ENCODE assay signal across 9 mouse cellular contexts in genomic region chr1:171388376-171389102, GRCm38 (mm10). TPM values are rescaled to one million over a fixed set of nuclear protein-coding genes. Genes with fewer than 3 reads are reported as not detected.
A peak's percentile ranks its signal among the peaks of the same experiment; 100 is the strongest.
DNase-seq lines count a peak whose midpoint lies in the region; ATAC-seq and TF ChIP-seq lines count a peak whose summit lies in the region.
"Had no signal": no experiment of that assay in that cellular context is flagged by ENCODE, and none has a peak within 500 bp of the region (broad histone marks: within the 10 kb centered on the region; RNA-seq: fewer than 3 reads in every experiment).

Gene Arhgap30 (plus strand): TSS chr1:171388954.

- no peaks in the 10 kb centered on the region for H3K9me3 ChIP-seq in liver, embryonic 14.5 days (ENCODE audit: control insufficient read depth, low read length)
- H3K9me3 ChIP-seq in forebrain, postnatal 0 days (ENCODE audit: low read length), result no peaks in the 10 kb centered on the region
- H3K9me3 ChIP-seq: neural tube, embryonic 13.5 days had no signal

- H3K27ac ChIP-seq in liver, embryonic 14.5 days, result no peak within 1 kb of the TSS
- no peak within 1 kb of the TSS for H3K27ac ChIP-seq in forebrain, postnatal 0 days (ENCODE audit: low read depth, low read length)
- H3K27ac ChIP-seq: neural tube, embryonic 13.5 days had no signal

- H3K9ac ChIP-seq in liver, embryonic 14.5 days (replicated peaks), result 0 out of 2 replicates have a peak within 1 kb of the TSS, but pooled peaks have one; percentile 4
- no peak within 1 kb of the TSS for H3K9ac ChIP-seq in forebrain, postnatal 0 days
- H3K9ac ChIP-seq: neural tube, embryonic 13.5 days had no signal

- peak; percentile 50 to 63 for DNase-seq in adrenal gland, adult (ENCODE audit: inconsistent age in 2 of 2, low spot score in 1 of 2)
- DNase-seq in adrenal gland, postnatal 10 days, result no peak
- DNase-seq in right cerebral cortex, postnatal 25 days, result peak; percentile 14
- no peak for DNase-seq in right cerebral cortex, postnatal 36 days (ENCODE audit: low spot score in 2 of 2)
- DNase-seq in liver, embryonic 14.5 days (ENCODE audit: low read depth in 3 of 3, low spot score in 3 of 3), result peak; percentile 28 to 53 (median 39)
- peak; percentile 80 to 89 for DNase-seq in spleen, adult 18-20 months
- DNase-seq in MN1 (ENCODE audit: low spot score), result no peak
- DNase-seq in forebrain, postnatal 0 days, result no peak

- peak within 1 kb of the TSS; percentile 32 to 52 for H3K4me3 ChIP-seq in liver, embryonic 14.5 days (ENCODE audit: insufficient read depth in 1 of 2, low read depth in 2 of 2, low read length in 2 of 2)
- no peak within 1 kb of the TSS for H3K4me3 ChIP-seq in forebrain, postnatal 0 days (ENCODE audit: low read depth, low read length)
- H3K4me3 ChIP-seq: neural tube, embryonic 13.5 days had no signal

- H3K36me3 ChIP-seq in liver, embryonic 14.5 days (replicated peaks; ENCODE audit: control insufficient read depth, insufficient read depth, low read depth), result no peaks in the 10 kb centered on the region
- no peaks in the 10 kb centered on the region for H3K36me3 ChIP-seq in forebrain, postnatal 0 days (ENCODE audit: insufficient read depth)
- H3K36me3 ChIP-seq: neural tube, embryonic 13.5 days had no signal

- peak; percentile 67 for ATAC-seq in liver, embryonic 14.5 days (ENCODE audit: insufficient read depth)
- ATAC-seq in forebrain, postnatal 0 days, result no peak

- peaks cover 0 to 7% of the 10 kb centered on the region in 2 experiments; a peak in 1 of 4 replicates for H3K4me1 ChIP-seq in liver, embryonic 14.5 days (replicated peaks; ENCODE audit: control insufficient read depth in 2 of 2, insufficient read depth in 2 of 2, low read length in 1 of 2)
- no peaks in the 10 kb centered on the region for H3K4me1 ChIP-seq in forebrain, postnatal 0 days (ENCODE audit: insufficient read depth)
- H3K4me1 ChIP-seq: neural tube, embryonic 13.5 days had no signal

- H3K4me2 ChIP-seq in liver, embryonic 14.5 days (ENCODE audit: low read depth), result peak within 1 kb of the TSS; percentile 48
- H3K4me2 ChIP-seq in forebrain, postnatal 0 days (ENCODE audit: low read depth), result no peak within 1 kb of the TSS
- H3K4me2 ChIP-seq: neural tube, embryonic 13.5 days had no signal

- 20% methylated on average over 15 of the region's 15 CpGs for WGBS in liver, embryonic 14.5 days (ENCODE audit: insufficient replicate concordance)
- 84% methylated on average over 15 of the region's 15 CpGs for WGBS in forebrain, postnatal 0 days

- no peaks in the 10 kb centered on the region for H3K27me3 ChIP-seq in liver, embryonic 14.5 days (ENCODE audit: control insufficient read depth, insufficient read depth, low read length)
- no peaks in the 10 kb centered on the region for H3K27me3 ChIP-seq in forebrain, postnatal 0 days (ENCODE audit: insufficient read depth, low read length)

- no peak for TF ChIP-seq EP300 in liver, embryonic 14.5 days (IDR thresholded peaks at IDR 0.05; ENCODE audit: low read depth)

- TF ChIP-seq CTCF in liver, embryonic 14.5 days (IDR thresholded peaks at IDR 0.05; ENCODE audit: low read depth), result no peak
- TF ChIP-seq CTCF in forebrain, postnatal 0 days (IDR thresholded peaks at IDR 0.05; ENCODE audit: low read depth), result no peak

RNA-seq across cellular contexts. Expression of gene Arhgap30, which starts in this region (rescaled TPM):
- 1 to 10 TPM; 5.1 to 6.1 TPM for total RNA-seq in adrenal gland, postnatal 10 days (2021)
- 2.2 and 3.0 TPM in 2 replicates for polyA plus RNA-seq in liver, embryonic 14.5 days (2012; rRNA removed)
- polyA plus RNA-seq in liver, embryonic 14.5 days (2014; fragmentation: Nextera tagmentation; extraction: Ambion mirVana), result 1.8 and 1.9 TPM in 2 replicates
- 0.69 and 0.81 TPM in 2 replicates for total RNA-seq in forebrain, postnatal 0 days (2014; rRNA removed)
- 0.53 and 0.65 TPM in 2 replicates for polyA plus RNA-seq in forebrain, postnatal 0 days (2015; fragmentation: Nextera tagmentation; extraction: Ambion mirVana)

Comparison
In these comparisons a context has a peak if more than half of its experiments do, and no peak if none do; other contexts are left out.
1. DNase-seq: peak in adrenal gland, adult (2 of 2), right cerebral cortex, postnatal 25 days (single experiment), liver, embryonic 14.5 days (3 of 3) and spleen, adult 18-20 months (2 of 2); none in adrenal gland, postnatal 10 days (single experiment), right cerebral cortex, postnatal 36 days (0 of 2), MN1 (single experiment) and forebrain, postnatal 0 days (single experiment).